In genomic region chr6:30346737-30347136, GRCm38 (mm10) we compare ENCODE assay signal across 14 mouse cellular contexts. TPM values are rescaled to one million over a fixed set of nuclear protein-coding genes. Genes with fewer than 3 reads are reported as not detected.
DNase-seq lines count a peak whose midpoint lies in the region; ATAC-seq and TF ChIP-seq lines count a peak whose summit lies in the region.
"Had no signal": no experiment of that assay in that cellular context is flagged by ENCODE, and none has a peak within 500 bp of the region (broad histone marks: within the 10 kb centered on the region; RNA-seq: fewer than 3 reads in every experiment).

No protein-coding gene starts in this region.

- no peaks in the 10 kb centered on the region for H3K36me3 ChIP-seq in heart, embryonic 12.5 days
- H3K36me3 ChIP-seq in hindbrain, postnatal 0 days (ENCODE audit: insufficient read depth, low read length), result no peaks in the 10 kb centered on the region
- no peaks in the 10 kb centered on the region for H3K36me3 ChIP-seq in limb, embryonic 10.5 days
- H3K36me3 ChIP-seq: embryonic facial prominence, embryonic 13.5 days had no signal

- H3K4me2 ChIP-seq in heart, embryonic 12.5 days, result no peak overlapping the region
- H3K4me2 ChIP-seq in hindbrain, postnatal 0 days (ENCODE audit: low read depth, low read length), result no peak overlapping the region
- H3K4me2 ChIP-seq: embryonic facial prominence, embryonic 13.5 days; liver, embryonic 11.5 days had no signal

- H3K9ac ChIP-seq in heart, embryonic 12.5 days, result no peak overlapping the region
- H3K9ac ChIP-seq in hindbrain, postnatal 0 days (replicated peaks; ENCODE audit: low read length), result no peak overlapping the region
- H3K9ac ChIP-seq: embryonic facial prominence, embryonic 13.5 days had no signal

- peak; percentile 96 for DNase-seq in heart, adult 11 months
- peak; percentile 23 for DNase-seq in CD4-positive, CD25-positive, alpha-beta regulatory T cell, adult 2 months (ENCODE audit: low read depth, low spot score)
- DNase-seq in adrenal gland, postnatal 14 days, result peak; percentile 63
- peak; percentile 40 to 52 for DNase-seq in heart, postnatal 14 days
- DNase-seq in hindbrain, postnatal 0 days (ENCODE audit: low spot score), result no peak
- DNase-seq in limb, embryonic 10.5 days (ENCODE audit: low spot score), result no peak
- DNase-seq: cerebellum, adult 9-10 months; gastrocnemius, postnatal 14 days; kidney, postnatal 25 days; lung, postnatal 36 days had no signal

- TF ChIP-seq CTCF in hindbrain, postnatal 0 days (IDR thresholded peaks at IDR 0.05; ENCODE audit: low read depth), result no peak

- intact Hi-C loops in heart, postnatal 14 days (cut with DNase I), result no loop called here

- H3K9me3 ChIP-seq in heart, embryonic 12.5 days (replicated peaks), result no peaks in the 10 kb centered on the region
- H3K9me3 ChIP-seq in hindbrain, postnatal 0 days (ENCODE audit: low read length), result no peaks in the 10 kb centered on the region
- H3K9me3 ChIP-seq in limb, embryonic 10.5 days (replicated peaks), result no peaks in the 10 kb centered on the region
- H3K9me3 ChIP-seq: embryonic facial prominence, embryonic 13.5 days had no signal

- 65% methylated on average over 6 of the region's 6 CpGs for WGBS in heart, embryonic 12.5 days
- 34% methylated on average over 6 of the region's 6 CpGs for WGBS in hindbrain, postnatal 0 days
- 85% methylated on average over 6 of the region's 6 CpGs for WGBS in limb, embryonic 10.5 days

- H3K27me3 ChIP-seq in heart, embryonic 12.5 days (replicated peaks), result no peaks in the 10 kb centered on the region
- no peaks in the 10 kb centered on the region for H3K27me3 ChIP-seq in hindbrain, postnatal 0 days (ENCODE audit: insufficient read depth, low read length)
- no peaks in the 10 kb centered on the region for H3K27me3 ChIP-seq in limb, embryonic 10.5 days (ENCODE audit: low read depth, poor library complexity, severe bottlenecking)
- H3K27me3 ChIP-seq: embryonic facial prominence, embryonic 13.5 days had no signal

- H3K27ac ChIP-seq in heart, embryonic 12.5 days (ENCODE audit: poor library complexity, severe bottlenecking), result no peak overlapping the region
- no peak overlapping the region for H3K27ac ChIP-seq in hindbrain, postnatal 0 days
- H3K27ac ChIP-seq in limb, embryonic 10.5 days, result no peak overlapping the region
- H3K27ac ChIP-seq: embryonic facial prominence, embryonic 13.5 days had no signal

- no peak for ATAC-seq in heart, embryonic 12.5 days (ENCODE audit: insufficient number of reproducible peaks, low FRiP score)
- ATAC-seq in hindbrain, postnatal 0 days, result no peak
- ATAC-seq in frontal cortex, adult (ENCODE audit: low TSS enrichment), result no peak

- H3K4me1 ChIP-seq in heart, embryonic 12.5 days (replicated peaks), result no peaks in the 10 kb centered on the region
- H3K4me1 ChIP-seq in hindbrain, postnatal 0 days (ENCODE audit: insufficient read depth, low read length), result no peaks in the 10 kb centered on the region
- no peaks in the 10 kb centered on the region for H3K4me1 ChIP-seq in limb, embryonic 10.5 days

- no peak overlapping the region for H3K4me3 ChIP-seq in heart, embryonic 12.5 days
- H3K4me3 ChIP-seq in hindbrain, postnatal 0 days (ENCODE audit: low read length), result no peak overlapping the region
- no peak overlapping the region for H3K4me3 ChIP-seq in limb, embryonic 10.5 days
- H3K4me3 ChIP-seq: embryonic facial prominence, embryonic 13.5 days had no signal

RNA-seq across cellular contexts. Expression of gene Ube2h, which starts 42.4 kb away (rescaled TPM):
- 69.3 and 70.9 TPM in 2 replicates for polyA plus RNA-seq in heart, embryonic 12.5 days (2016; fragmentation: Nextera tagmentation; extraction: Ambion mirVana)
- 116 and 124 TPM in 2 replicates for total RNA-seq in adrenal gland, postnatal 14 days (2021)
- 10 to 100 TPM; 82.5 to 86.3 TPM for total RNA-seq in heart, postnatal 14 days (2021)
- 42.1 and 43.9 TPM in 2 replicates for total RNA-seq in hindbrain, postnatal 0 days (2014; rRNA removed)
- 40.3 and 41.6 TPM in 2 replicates for polyA plus RNA-seq in hindbrain, postnatal 0 days (2015; fragmentation: Nextera tagmentation; extraction: Ambion mirVana)
- polyA plus RNA-seq in limb, embryonic 10.5 days (2016; fragmentation: Nextera tagmentation; extraction: Ambion mirVana), result 31.9 and 41.2 TPM in 2 replicates

RNA-seq across cellular contexts. Expression of gene Zc3hc1, which starts 44.1 kb away (rescaled TPM):
- 44.0 and 48.4 TPM in 2 replicates for polyA plus RNA-seq in heart, embryonic 12.5 days (2016; fragmentation: Nextera tagmentation; extraction: Ambion mirVana)
- 16.4 and 22.4 TPM in 2 replicates for total RNA-seq in adrenal gland, postnatal 14 days (2021)
- 10 to 100 TPM; 15.5 to 17.2 TPM for total RNA-seq in heart, postnatal 14 days (2021)
- total RNA-seq in hindbrain, postnatal 0 days (2014; rRNA removed), result 42.7 and 54.2 TPM in 2 replicates
- polyA plus RNA-seq in hindbrain, postnatal 0 days (2015; fragmentation: Nextera tagmentation; extraction: Ambion mirVana), result 56.5 and 59.6 TPM in 2 replicates
- polyA plus RNA-seq in limb, embryonic 10.5 days (2016; fragmentation: Nextera tagmentation; extraction: Ambion mirVana), result 91.3 and 95.9 TPM in 2 replicates

RNA-seq across cellular contexts. Expression of gene Klhdc10, which starts 54.9 kb away (rescaled TPM):
- 34.3 and 38.8 TPM in 2 replicates for polyA plus RNA-seq in heart, embryonic 12.5 days (2016; fragmentation: Nextera tagmentation; extraction: Ambion mirVana)
- 72.4 and 72.6 TPM in 2 replicates for total RNA-seq in adrenal gland, postnatal 14 days (2021)
- total RNA-seq in heart, postnatal 14 days (2021), result 10 to 100 TPM; 58.4 to 60.8 TPM
- 97.1 and 103 TPM in 2 replicates for total RNA-seq in hindbrain, postnatal 0 days (2014; rRNA removed)
- polyA plus RNA-seq in hindbrain, postnatal 0 days (2015; fragmentation: Nextera tagmentation; extraction: Ambion mirVana), result 20.6 and 23.2 TPM in 2 replicates
- polyA plus RNA-seq in limb, embryonic 10.5 days (2016; fragmentation: Nextera tagmentation; extraction: Ambion mirVana), result 46.2 and 49.2 TPM in 2 replicates

Comparison
In these comparisons a context has a peak if more than half of its experiments do, and no peak if none do; other contexts are left out.
1. DNase-seq: peak in heart, adult 11 months (single experiment), CD4-positive, CD25-positive, alpha-beta regulatory T cell, adult 2 months (single experiment), adrenal gland, postnatal 14 days (single experiment) and heart, postnatal 14 days (2 of 2); none in hindbrain, postnatal 0 days (single experiment) and limb, embryonic 10.5 days (single experiment).